Mouse (Mus musculus) kidney, adult 9 months (tissue): Measurements from ENCODE around the gene Ptpa.

Experiments used
- DNase-seq: peaks from one replicate; pipeline ENCODE4 v3.0.0; 2022

Gene Ptpa

DNA sequence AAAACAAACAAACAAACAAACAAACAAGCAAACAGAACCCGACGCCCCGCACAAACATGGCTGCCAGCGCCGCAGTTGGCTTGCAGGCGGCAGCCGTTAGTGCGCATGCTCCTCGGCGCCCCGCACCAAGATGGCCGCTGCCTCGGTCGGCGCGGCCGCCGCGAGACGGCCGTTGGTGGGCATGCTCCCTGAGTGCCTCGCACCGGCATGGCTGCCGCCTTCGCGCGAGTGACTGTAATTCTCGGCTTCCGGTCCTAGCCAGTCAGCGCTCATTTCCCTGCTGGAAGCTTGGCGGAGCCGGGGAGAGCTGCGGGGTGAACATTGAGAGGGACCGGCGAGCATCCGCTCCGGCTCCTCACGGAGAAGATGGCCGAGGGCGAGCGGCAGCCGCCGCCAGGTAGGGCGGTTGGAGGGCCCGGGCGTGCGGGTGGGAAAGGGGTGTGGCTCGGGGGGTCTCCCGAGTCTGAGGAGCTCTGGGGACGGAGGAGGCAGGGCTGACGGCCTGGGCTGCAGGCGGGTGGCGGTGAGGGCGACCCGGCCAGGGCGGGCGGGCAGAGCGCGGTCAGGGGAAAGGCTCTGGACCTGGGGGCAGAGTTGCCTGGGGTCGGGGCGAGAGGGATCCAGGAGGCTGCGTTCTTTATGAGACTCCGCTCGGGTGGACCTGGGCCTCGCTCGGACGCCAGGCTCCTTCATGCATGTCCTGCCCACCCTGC is at the start of gene Ptpa:
Ptpa (plus strand) TSS at position 104 of the 713 bp plus-strand sequence.
- peak; percentile 93 for DNase-seq

DNA sequence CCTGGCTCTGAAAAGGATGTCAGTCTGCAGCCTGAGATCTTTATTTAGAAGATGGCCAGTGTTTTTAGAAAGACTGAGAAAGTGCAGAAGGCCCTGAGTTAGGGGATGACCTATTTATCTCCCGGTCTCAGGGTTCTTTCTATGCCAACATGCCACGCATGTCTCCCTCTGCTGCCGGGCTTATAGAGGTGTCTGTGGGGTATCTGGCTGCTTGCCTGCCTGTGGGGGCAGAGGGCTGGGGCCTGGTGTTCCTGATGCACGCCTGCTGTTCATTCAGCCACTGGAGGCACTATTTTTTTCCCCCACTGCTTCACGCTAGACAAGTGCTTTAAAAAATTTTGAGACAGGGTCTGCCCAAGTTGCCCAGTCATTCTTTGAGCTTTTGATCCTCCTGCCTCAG is 49.6 kb upstream of the Ptpa start:
- DNase-seq: no peak

DNA sequence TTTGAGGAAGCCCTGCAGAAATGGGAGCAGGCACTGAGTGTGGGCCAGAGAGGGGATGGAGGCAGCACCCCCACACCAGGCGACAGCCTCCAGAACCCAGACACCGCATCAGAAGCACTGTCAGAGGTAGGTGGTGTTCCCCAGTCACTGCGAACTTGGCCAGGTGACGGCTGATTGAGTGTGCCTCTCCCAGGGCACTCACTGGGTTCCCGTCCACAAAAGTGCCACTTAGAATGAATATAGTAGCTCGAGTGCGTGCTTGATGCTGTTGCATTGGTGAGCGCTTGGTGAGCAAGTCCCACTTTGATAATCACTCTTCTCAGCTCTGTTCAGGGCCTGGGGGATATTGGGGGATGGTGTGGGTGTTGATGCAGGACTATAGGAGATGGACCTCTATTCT is 44.3 kb upstream of the Ptpa start:
- DNase-seq: no peak

DNA sequence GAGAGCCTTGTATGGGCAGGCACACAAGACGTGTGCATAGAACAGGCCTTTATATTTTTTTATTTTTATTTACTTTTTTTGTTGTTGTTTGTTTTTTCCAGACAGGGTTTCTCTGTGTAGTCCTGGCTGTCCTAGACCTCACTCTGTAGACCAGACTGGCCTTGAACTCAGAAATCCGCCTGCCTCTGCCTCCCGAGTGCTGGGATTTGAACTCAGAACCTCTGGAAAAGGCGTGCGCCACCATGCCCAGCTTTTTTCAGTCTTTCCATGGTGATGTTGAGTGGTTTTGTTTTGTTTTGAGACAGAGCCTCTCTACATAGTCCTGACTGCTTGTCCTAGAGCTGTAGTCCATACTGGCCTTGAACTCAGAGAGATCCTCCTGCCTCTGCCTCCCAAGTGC is 43.1 kb upstream of the Ptpa start:
- DNase-seq: no peak

DNA sequence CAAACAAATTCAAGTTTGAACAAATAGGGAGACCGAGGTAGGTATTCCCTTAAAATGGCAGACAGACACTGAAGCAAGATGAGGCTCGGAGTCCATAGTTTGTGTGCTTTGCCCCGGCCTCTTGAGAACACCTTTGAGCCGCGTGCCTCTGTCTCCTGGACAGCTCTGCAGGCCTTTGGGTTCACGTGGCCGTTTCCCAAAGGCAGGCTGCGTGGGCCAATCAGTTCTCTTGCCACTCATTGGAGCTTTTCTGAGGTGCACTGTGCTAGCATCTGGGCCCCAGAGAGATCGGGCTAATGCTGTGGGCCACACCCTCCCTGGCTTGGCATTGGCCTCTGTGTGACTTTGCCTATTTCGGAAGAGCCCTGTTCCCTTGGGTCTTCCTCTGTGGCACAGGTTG is 39.9 kb upstream of the Ptpa start:
- no peak for DNase-seq

DNA sequence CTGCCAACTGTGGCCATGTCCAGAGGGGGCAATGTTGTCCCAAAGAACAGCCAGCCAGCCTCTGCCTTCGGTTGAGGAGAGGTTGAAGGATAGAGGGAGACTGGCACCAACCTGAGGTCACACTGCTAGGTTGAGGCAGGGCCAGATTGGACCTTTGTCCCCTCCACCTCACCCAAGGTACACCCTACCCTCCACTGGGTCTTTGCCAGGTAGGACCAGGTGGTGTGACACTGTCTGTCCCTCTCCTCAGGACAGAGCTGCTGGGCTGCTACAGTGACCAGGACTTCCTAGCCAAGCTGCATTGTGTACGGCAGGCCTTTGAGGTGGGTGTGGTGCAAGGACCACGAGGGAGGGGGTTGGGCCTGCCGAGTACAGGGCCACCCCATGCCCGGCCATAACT is 38.1 kb upstream of the Ptpa start:
- DNase-seq: no peak

DNA sequence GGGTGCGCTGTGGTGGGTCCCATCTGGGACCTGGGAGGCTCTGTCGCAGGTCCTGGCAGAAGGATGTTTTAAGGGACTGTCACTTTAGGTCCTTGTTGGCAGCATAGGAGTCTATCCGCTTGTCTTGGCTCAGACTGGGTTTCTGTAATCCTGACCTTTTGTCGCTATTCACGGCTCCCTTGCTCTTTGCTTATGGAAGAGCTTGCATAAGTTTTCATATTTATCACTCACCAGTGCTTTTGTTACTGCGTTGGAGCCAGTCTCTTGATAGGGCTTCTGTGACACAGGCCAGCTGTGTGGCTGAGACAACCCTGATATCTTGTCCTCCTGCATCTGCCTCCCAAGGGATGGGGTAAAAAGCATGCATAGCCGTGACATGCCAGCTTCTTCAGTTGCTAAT is 36.5 kb upstream of the Ptpa start:
- DNase-seq: no peak

DNA sequence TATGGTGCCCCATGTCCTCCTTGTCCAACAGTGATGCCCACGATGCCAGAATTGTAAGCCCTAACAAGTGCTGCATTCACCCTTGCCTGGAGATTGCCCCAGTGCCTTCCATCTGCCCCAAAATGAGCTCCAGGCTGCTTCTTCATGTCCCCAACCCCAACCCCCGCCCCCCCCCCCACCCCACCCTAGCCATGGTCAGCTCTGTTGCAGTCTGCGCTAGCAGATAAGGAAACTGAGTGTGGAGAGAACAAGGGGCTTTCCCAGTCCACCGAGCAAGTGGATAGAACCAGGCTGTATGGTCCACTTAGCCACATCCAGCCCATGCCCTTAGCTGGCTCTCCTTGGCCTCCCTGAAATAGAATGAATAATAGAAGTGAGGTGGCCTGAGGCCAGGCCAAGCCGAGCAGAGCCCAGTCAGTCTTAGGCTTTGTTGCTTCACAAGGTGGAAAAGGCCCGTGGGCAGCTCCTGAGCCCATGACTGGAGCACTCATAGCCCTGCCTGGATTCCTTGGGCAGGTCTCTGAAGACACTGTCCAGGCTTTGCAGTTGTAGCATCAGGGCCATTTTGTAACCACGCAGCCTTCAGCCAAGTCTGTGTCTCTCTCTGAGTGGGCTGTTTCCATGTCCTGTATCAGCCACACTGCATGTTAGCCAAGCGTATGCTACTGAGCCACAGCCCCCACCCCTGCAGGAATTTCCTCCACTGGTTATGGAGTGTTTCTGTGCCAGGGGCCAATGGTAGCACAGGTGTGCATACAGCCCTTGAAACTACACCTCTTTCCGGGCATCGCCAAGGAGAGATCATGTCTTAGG is 35.1 kb upstream of the Ptpa start:
- DNase-seq: no peak

DNA sequence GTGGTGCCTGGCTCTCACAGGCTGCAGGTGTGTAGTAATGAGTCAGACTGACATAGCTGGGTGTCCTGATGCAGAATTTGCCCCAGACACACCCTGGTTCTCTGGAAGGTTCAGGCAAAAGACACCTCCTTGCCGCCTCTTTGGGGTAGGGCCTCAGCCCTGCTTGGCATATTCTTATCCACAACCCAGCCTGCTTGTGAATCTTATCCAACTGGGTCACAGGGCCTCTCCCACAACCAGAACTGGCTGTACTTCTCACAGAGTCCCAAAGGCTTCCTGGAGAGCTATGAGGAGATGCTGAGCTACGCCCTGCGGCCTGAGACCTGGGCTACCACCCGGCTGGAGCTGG is 34.5 kb upstream of the Ptpa start:
- no peak for DNase-seq

DNA sequence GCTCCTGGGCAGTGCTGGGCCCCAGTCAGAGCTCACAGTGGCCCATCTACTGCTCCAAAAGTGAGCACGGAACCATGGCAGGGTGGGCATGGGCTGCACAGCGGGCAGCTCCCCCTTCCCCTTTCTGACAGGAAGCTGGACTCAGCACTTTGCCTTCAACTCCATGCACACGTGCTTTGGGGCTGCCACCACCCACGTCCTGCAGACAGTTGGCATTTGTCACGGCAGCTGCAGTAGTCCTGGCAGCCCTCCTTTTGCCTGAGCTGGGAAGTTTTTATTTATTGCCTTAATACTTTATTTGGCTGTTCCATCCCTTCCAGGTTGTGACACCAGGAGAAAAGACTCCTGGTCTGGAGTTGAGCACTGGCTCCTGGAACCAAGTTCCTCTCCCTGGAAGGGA is 31.0 kb upstream of the Ptpa start:
- no peak for DNase-seq

DNA sequence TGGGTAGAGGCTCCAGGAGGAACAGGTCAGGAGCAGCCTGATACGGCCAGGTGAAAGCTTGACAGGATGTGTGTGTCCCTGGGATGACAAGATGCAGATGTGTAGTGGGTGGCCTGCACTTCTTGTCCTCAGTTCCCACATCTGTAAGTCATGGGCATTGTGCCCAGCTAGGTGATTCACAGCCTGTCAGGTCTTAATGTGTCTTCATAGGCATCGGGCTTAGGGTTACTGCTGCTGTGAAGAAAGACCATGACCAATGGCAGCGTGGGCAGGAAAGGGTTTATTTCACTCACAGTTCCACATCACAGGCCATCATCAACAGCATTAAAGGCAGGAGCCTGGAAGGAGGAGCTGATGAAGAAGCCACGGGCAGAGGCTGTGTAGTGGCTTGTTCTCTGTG is 30.2 kb upstream of the Ptpa start:
- DNase-seq: no peak

DNA sequence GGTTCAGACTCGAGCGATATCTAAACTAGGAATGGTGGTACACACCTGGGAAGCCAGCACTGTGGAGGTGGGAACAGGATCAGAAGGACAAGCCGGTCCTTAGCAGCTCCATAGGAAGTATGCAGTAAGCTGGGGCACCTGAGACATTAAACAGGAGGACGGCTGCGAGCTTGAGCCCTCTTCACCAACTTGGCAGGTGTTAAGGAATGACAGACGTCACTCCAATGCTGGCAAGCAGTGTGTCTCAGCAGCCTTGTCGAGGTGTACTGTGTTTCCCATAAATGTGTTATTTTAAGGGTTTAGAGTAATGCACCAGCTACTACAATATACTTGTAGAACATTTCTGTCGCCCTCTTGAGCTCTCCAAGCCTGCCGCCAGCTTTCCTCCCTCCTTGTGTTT is 28.9 kb upstream of the Ptpa start:
- DNase-seq: no peak

DNA sequence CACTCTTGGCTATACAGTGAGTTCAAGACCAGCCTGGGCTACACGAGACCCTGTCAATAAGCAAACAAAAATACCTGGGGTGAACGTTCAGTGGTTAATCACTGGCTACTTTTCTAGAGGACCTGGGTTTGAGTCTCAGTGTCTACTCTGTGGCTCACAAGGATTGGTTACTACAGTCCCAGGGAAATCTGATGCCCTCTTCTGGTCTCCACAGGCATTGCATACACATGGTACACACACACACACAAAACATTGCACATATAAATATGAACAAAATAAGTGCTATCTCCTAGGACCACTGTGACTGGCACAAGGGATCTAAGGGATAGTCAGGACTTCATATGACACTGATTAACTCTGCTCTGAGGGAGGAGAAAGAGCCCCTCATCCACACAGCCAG is 26.8 kb upstream of the Ptpa start:
- DNase-seq: no peak

DNA sequence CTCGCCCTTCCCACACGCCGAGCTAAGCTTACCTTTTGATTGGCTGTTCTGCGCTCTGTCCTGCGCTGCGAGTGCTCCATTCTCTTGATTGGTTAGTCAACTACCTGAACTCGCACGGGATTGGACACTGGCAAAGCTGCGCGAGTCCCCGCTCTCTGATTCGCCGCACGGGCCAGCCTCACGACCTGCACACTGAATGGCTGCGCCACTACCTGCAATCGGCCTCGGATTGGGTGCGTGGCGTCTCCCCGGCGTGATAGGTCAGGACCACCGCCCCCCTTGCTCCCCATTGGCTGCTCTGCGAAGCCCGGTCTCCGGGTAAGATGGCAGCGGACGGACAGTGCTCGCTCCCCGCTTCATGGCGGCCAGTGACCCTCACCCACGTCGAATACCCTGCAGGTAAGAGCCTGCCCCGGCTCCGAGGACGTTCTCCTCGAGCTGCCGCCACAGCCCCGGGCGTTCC is 23.7 kb upstream of the Ptpa start, which contains the start of gene Dolpp1:
Dolpp1 (plus strand) TSS at position 141 of the 463 bp plus-strand sequence.
- DNase-seq: peak; percentile 99

DNA sequence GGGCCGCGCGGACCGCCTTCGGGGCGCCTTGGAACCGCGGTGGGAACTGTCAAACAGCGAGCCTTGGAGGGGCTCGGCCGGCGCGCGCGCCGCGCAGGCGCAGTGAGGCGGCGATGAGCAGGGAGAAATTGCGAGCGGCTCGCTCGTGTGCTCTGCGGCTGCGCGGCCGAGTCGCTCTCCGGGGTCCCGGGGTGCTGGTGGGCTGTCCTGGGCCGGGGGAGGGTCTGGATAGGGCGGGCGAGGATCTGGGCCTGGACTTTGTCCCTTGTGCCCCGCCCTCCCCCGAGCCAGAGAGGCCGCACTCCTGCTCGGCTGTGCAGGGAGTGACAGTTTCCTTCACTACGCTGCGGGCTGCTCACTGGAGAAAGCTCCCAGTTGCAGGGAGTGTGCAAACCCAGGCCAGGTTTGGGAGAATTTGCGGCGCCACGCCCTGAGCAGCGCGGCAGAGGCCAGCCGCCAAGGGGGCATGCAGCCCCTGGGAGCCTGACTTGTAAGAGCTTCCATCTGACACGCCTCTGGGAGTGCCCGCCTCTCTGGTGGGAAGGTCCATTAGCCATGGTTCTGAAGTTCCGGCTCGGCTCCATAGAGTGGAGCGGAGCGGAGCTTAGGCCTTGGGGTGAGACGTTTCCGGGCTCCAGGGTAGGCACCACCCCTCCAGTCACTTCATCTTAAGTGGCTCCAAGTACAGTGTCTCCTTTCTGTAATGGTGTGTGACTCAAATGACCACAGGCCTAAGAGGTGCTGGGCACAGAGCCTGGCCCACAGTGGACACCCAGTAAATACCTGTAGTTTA is 23.1 kb upstream of the Ptpa start:
- DNase-seq: peak; percentile 88

DNA sequence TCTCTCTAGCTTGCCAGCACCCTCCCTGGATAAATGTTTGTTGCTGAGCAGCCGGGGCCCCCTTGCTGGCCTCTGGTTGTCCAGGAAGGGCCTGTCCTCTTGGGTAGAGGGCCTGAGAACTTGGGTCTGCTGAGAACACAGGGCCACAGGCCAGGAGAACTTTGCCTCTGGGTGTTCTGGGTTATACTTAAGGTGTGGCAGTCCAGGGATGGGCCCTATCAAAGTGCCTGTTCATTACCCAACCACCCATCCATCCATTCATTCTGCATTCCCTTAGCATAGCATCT is 22.5 kb upstream of the Ptpa start:
- DNase-seq: peak; percentile 51

DNA sequence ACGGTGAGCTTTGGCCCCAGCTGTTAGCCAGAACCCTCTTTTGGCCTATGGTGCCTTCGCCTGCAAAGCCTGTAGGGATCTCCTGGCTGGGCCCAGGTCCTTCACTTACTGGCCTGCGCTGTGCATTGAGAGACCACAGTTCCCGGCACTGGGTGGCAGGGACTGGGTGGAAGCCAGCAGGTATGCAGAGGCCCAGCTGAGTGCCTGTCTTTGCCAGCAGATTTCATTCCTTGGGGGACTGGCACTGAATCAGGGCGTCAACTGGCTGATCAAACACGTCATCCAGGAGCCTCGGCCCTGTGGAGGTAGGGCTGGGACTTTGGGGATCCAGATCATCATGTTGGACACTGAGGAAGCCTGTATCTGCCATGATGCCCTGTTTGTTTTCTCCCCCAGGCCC is 20.1 kb upstream of the Ptpa start:
- no peak for DNase-seq

DNA sequence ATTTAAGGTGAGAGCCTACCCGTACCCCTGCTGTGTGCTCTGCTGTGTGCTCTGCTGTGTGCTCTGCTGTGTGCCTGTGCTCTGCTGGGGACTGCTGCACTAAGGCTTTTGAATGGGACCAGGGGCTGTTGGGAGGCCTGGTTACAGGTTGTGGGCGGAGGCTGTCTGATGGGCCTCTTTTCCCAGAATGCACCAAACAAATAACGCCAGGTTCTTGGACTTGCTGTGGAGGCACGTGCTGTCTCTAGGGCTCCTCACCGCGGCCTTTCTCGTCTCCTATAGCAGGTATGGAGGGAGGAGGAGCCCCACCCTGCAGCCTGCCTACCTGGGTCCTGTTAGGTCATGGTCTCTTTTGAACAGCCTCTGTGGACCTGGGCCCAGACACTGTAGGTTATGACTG is 19.6 kb upstream of the Ptpa start:
- DNase-seq: no peak

DNA sequence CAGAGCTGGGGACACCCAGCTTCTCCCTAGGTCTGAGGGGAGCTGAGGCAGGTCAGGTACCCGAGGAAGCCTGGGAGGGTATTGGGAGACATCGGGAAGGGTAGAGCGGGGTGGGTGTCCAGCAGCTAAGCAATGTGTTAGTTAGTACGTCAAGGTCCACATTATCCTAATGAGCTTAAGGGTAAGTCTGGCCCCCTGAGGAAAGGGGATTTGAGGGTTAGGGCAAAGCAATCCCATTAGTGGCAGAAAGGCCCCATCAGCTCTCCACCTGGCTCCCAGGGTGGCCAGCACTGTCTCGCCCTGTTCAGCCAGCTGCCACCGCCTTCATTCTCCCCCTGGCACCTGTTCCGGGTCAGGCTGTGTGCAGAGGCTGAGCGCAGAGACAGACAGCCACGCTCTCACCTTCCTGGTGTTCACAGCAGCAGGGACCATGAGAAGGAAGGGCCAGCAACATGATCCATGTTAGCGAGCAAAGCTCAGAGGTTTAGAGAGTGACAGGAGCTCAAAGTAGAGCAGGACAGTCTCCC is 17.8 kb upstream of the Ptpa start:
- no peak for DNase-seq

DNA sequence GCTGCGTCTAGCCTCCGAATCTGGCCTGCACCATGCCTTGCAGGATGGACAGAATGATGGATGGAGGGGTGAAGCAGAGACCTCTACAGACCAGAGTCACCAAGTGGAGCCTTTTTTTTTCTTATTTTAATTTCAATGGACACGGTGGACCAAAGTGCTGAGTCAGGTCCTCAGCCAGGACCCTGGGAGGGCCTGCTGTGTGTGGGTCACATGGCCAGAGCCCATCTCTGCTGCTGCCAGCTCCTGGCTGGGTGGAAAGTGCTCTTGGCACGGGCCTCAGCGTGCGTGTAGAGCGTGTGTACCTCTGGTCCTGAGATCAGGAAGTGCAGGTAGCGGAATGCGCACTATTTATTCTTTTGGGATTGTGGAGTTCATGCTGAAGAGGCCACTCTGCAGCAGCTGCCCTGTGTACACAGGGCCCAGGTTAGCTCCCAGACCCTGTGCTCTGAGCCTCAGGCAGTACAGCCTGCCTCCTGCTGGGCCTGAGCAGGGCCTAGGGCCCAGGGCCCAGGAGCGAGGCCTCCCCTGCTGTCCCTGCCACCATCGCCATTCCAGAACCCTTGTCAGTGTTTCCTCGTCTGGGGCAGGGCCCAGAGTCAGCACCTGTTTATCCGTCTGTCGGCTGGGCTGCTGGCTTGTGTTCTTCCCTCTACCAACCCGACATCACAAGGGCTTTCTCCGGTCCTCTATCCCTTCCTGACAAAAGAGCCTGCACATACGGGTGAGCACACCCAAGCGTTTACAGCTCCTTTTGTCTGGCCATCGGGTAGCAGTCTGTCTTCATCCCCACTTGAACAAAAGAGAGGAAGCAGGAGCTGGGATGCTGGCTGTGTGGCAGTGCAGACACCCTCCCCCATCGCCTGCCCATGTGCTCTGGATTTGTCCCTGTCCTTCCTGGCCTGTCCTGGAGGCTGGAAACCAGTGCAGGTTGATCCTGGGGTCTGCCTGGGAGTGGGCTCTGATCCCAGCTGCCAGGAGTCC is 16.4 kb upstream of the Ptpa start:
- DNase-seq: no peak

DNA sequence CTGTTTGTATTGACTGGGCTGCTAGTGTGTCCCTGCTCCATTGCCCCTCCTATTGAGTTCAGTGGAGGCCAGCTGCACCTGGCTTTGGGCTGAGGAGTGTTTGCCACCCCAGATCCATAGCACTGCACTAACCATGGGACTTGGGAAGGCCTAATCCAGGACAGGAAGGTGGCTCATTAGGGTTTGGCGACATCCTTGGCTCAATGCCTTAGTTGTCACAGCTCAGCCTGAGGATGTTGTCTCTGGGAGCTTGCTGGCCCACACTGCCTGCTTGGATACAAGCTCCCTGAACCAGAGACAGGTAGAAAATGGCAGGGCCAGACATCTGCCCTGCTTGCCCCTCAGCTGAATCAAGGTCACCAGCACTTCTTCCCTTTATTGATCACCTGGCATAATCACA is 14.3 kb upstream of the Ptpa start:
- no peak for DNase-seq

DNA sequence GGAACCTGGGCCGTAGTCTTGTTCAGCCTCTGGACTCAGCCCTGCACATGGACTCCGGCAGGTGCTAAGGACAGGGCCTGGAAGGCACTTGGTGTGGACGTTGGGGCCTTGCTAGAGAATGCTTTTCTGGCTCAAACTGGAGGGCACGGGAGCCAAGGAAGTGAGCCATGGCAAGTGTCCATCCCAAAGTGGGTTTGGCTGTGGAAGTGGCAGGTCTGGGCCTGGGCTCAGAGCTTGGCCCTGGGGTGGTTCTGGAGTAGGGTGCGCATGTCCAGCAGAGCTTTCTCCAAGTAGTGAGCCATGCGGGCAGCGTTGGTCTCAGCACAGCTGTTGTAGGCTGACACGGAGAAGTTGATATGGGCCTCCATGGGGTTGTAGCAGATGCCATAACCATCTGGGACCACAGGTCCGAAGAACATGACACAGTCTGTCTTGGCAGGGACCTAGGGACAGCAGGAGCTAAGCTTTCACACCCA is 13.4 kb upstream of the Ptpa start:
- no peak for DNase-seq
